In the genomic region with DNA sequence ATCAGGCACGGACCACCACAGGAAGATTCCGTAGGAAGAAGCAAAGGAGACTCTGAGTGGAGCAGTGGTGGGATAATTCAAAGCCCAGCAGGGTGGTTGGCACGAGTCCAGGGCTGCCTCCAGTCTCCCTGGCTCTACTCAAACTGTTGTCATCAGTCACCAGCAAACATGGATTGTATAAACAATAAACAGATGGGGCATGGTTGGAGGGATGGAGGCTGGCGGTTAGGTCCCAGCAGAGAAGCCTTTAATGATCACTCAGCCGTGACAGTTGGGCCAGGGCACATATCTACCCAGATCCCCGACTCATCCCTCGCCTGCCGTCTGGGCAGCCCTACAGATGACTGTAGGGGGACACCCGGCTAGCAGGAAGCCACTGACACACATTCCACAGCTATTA, we compare ENCODE assay signal across 10 mouse cellular contexts. TPM values are rescaled to one million over a fixed set of nuclear protein-coding genes. Genes with fewer than 3 reads are reported as not detected.
A peak's percentile ranks its signal among the peaks of the same experiment; 100 is the strongest.
DNase-seq lines count a peak whose midpoint lies in the region; ATAC-seq and TF ChIP-seq lines count a peak whose summit lies in the region.
"Had no signal": no experiment of that assay in that cellular context is flagged by ENCODE, and none has a peak within 500 bp of the region (broad histone marks: within the 10 kb centered on the region; RNA-seq: fewer than 3 reads in every experiment).

No protein-coding gene starts in this region.

- intact Hi-C loops in heart, postnatal 25 days (cut with DNase I), result no loop called here

- no peaks in the 10 kb centered on the region for H3K9me3 ChIP-seq in midbrain, postnatal 0 days (ENCODE audit: low read length)
- H3K9me3 ChIP-seq in midbrain, embryonic 11.5 days (ENCODE audit: control insufficient read depth, low read length), result no peaks in the 10 kb centered on the region
- no peaks in the 10 kb centered on the region for H3K9me3 ChIP-seq in neural tube, embryonic 13.5 days
- H3K9me3 ChIP-seq: liver, embryonic 13.5 days had no signal

- no peak for ATAC-seq in midbrain, postnatal 0 days (ENCODE audit: low FRiP score)
- ATAC-seq in midbrain, embryonic 11.5 days (ENCODE audit: low FRiP score), result no peak
- ATAC-seq in neural tube, embryonic 13.5 days (ENCODE audit: low read depth), result peak; percentile 61

- no peak overlapping the region for H3K27ac ChIP-seq in midbrain, postnatal 0 days (ENCODE audit: low read depth, low read length)
- no peak overlapping the region for H3K27ac ChIP-seq in midbrain, embryonic 11.5 days (ENCODE audit: low read depth, low read length)
- H3K27ac ChIP-seq in neural tube, embryonic 13.5 days (replicated peaks), result no peak overlapping the region
- H3K27ac ChIP-seq: liver, embryonic 13.5 days had no signal

- TF ChIP-seq CTCF in midbrain, postnatal 0 days (IDR thresholded peaks at IDR 0.05), result no peak

- no peaks in the 10 kb centered on the region for H3K4me1 ChIP-seq in midbrain, postnatal 0 days (ENCODE audit: insufficient read depth, low read length)
- no peaks in the 10 kb centered on the region for H3K4me1 ChIP-seq in midbrain, embryonic 11.5 days (ENCODE audit: control insufficient read depth, insufficient read depth, low read length)
- peaks cover 20% of the 10 kb centered on the region for H3K4me1 ChIP-seq in neural tube, embryonic 13.5 days (replicated peaks)
- H3K4me1 ChIP-seq: liver, embryonic 13.5 days had no signal

- H3K4me3 ChIP-seq in midbrain, postnatal 0 days (ENCODE audit: low read depth, low read length), result no peak overlapping the region
- no peak overlapping the region for H3K4me3 ChIP-seq in midbrain, embryonic 11.5 days (ENCODE audit: low read depth, low read length)
- no peak overlapping the region for H3K4me3 ChIP-seq in neural tube, embryonic 13.5 days
- H3K4me3 ChIP-seq: liver, embryonic 13.5 days had no signal

- peak; percentile 36 for DNase-seq in heart, postnatal 4 days
- no peak for DNase-seq in heart, postnatal 25 days (ENCODE audit: low spot score)
- peak; percentile 59 for DNase-seq in midbrain, postnatal 0 days (ENCODE audit: low spot score)
- DNase-seq in midbrain, embryonic 11.5 days (ENCODE audit: low spot score, missing footprints), result no peak
- peak; percentile 47 for DNase-seq in cerebellum, adult 9-10 months
- DNase-seq in T-cell, adult 2 months (ENCODE audit: low spot score), result no peak
- DNase-seq in adipocyte (ENCODE audit: low spot score), result no peak
- DNase-seq: liver, embryonic 13.5 days had no signal

- H3K9ac ChIP-seq in midbrain, postnatal 0 days (replicated peaks; ENCODE audit: low read length, poor library complexity, severe bottlenecking), result no peak overlapping the region
- no peak overlapping the region for H3K9ac ChIP-seq in midbrain, embryonic 11.5 days (ENCODE audit: low read length)
- no peak overlapping the region for H3K9ac ChIP-seq in neural tube, embryonic 13.5 days
- H3K9ac ChIP-seq: liver, embryonic 13.5 days had no signal

- no peaks in the 10 kb centered on the region for H3K36me3 ChIP-seq in midbrain, postnatal 0 days (ENCODE audit: insufficient read depth, low read length)
- H3K36me3 ChIP-seq in midbrain, embryonic 11.5 days (ENCODE audit: control insufficient read depth, insufficient read depth, low read length), result no peaks in the 10 kb centered on the region
- no peaks in the 10 kb centered on the region for H3K36me3 ChIP-seq in neural tube, embryonic 13.5 days
- H3K36me3 ChIP-seq: liver, embryonic 13.5 days had no signal

- no peak overlapping the region for H3K4me2 ChIP-seq in midbrain, postnatal 0 days (ENCODE audit: low read depth, low read length, poor library complexity, severe bottlenecking)
- H3K4me2 ChIP-seq in midbrain, embryonic 11.5 days, result no peak overlapping the region
- no peak overlapping the region for H3K4me2 ChIP-seq in neural tube, embryonic 13.5 days
- H3K4me2 ChIP-seq: liver, embryonic 13.5 days had no signal

- 23% methylated on average over 9 of the region's 9 CpGs for WGBS in midbrain, postnatal 0 days
- 33% methylated on average over 9 of the region's 9 CpGs for WGBS in midbrain, embryonic 11.5 days
- 22% methylated on average over 9 of the region's 9 CpGs for WGBS in neural tube, embryonic 13.5 days

- H3K27me3 ChIP-seq in midbrain, postnatal 0 days (ENCODE audit: insufficient read depth, low read length), result no peaks in the 10 kb centered on the region
- no peaks in the 10 kb centered on the region for H3K27me3 ChIP-seq in midbrain, embryonic 11.5 days (ENCODE audit: control insufficient read depth, insufficient read depth, low read length)
- no peaks in the 10 kb centered on the region for H3K27me3 ChIP-seq in neural tube, embryonic 13.5 days
- H3K27me3 ChIP-seq: CH12.LX; liver, embryonic 13.5 days had no signal

RNA-seq across cellular contexts. Expression of a gene that starts 38.3 kb away (rescaled TPM):
- 10 to 100 TPM; 12.4 to 13.1 TPM for total RNA-seq in heart, postnatal 4 days (2021)
- total RNA-seq in heart, postnatal 25 days (2021), result 1 to 10 TPM; 3.0 to 3.7 TPM
- 28.6 and 30.4 TPM in 2 replicates for total RNA-seq in midbrain, postnatal 0 days (2014; rRNA removed)
- polyA plus RNA-seq in midbrain, postnatal 0 days (2015; fragmentation: Nextera tagmentation; extraction: Ambion mirVana), result 34.8 and 36.5 TPM in 2 replicates
- polyA plus RNA-seq in midbrain, embryonic 11.5 days (2014; fragmentation: Nextera tagmentation; extraction: Ambion mirVana), result 32.1 and 35.9 TPM in 2 replicates
- polyA plus RNA-seq in neural tube, embryonic 13.5 days (2015; fragmentation: Nextera tagmentation; extraction: Ambion mirVana), result 36.7 and 37.3 TPM in 2 replicates

RNA-seq across cellular contexts. Expression of a gene that starts 39.1 kb away (rescaled TPM):
- total RNA-seq in heart, postnatal 4 days (2021), result 1 to 10 TPM; 5.2 to 6.7 TPM
- total RNA-seq in heart, postnatal 25 days (2021), result 1 to 10 TPM; 3.6 to 4.9 TPM
- total RNA-seq in midbrain, postnatal 0 days (2014; rRNA removed), result 111 and 114 TPM in 2 replicates
- 74.0 and 81.5 TPM in 2 replicates for polyA plus RNA-seq in midbrain, postnatal 0 days (2015; fragmentation: Nextera tagmentation; extraction: Ambion mirVana)
- 9.3 and 10.3 TPM in 2 replicates for polyA plus RNA-seq in midbrain, embryonic 11.5 days (2014; fragmentation: Nextera tagmentation; extraction: Ambion mirVana)
- polyA plus RNA-seq in neural tube, embryonic 13.5 days (2015; fragmentation: Nextera tagmentation; extraction: Ambion mirVana), result 39.4 and 40.2 TPM in 2 replicates

Comparison
In these comparisons a context has a peak if more than half of its experiments do, and no peak if none do; other contexts are left out.
1. DNase-seq: peak in heart, postnatal 4 days (single experiment), midbrain, postnatal 0 days (single experiment) and cerebellum, adult 9-10 months (single experiment); none in heart, postnatal 25 days (single experiment), midbrain, embryonic 11.5 days (single experiment), T-cell, adult 2 months (single experiment) and adipocyte (single experiment).
2. RNA of a gene that starts 39.1 kb away (total RNA-seq): 111 to 114 TPM in midbrain, postnatal 0 days; 5.2 to 6.7 TPM in heart, postnatal 4 days and 3.6 to 4.9 TPM in heart, postnatal 25 days; every median in the first group is over 10 times any median in the second.